Mouse (Mus musculus) cerebellum, adult (tissue): ENCODE measurements around the gene Sult2a1.
"Not testable (repeated sequence)": the region's sequence is repeated elsewhere in the genome, so short reads cannot be mapped to it uniquely, and the experiment has no call there.

Source experiments
- ATAC-seq: cut with Nextera tagmentation; 2 replicates; pipeline ENCODE4 v1.9.2; 2017; ENCODE audit warnings: mild to moderate bottlenecking, moderate library complexity, mixed read lengths; ENCODE audit not compliant: insufficient number of reproducible peaks, low FRiP score, low TSS enrichment

The Sult2a1 gene

DNA sequence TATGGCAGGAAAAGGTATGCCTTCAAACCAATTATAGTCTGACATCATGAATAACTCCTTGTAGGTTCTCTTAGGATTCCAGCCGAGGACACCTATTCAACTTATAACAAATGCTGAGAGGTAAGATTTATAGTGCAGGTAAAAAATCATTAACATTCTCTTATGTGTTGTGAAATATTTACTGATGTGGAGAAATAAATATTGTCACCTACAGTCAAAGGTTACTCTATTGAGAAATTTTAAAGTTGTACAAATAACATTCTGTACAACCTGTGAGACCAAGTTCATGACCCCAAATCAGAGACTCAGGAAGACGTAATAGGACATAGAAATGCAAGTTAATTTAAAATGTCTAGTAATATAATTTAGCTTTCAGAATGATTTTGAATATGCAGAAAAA is at the start of gene Sult2a1:
Gene Sult2a1 (minus strand): TSS at position 101 of the 400 bp plus-strand sequence.
- not testable (repeated sequence) for ATAC-seq

DNA sequence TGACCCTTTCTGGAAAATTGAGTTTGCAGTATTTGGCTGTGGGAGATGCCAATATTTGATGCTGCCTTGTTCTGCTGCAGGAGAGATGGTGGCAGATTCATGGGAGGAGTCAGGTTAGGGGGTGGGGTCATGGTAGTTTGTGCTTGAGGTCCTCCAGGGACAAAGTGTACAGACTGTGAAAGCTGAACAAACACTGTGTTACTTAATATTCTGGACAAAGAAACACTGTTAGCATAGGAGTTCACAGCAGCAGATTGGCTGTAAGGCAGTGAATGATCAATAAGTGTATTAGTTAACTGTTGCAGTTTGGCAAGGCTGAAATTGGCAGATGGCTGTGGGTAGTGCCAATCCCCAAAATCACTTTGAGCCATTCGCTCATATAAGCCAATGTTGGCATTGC is 23.3 kb downstream of the Sult2a1 start:
- ATAC-seq: no peak
